Mouse (Mus musculus) liver, embryonic 14.5 days (tissue): ENCODE data around the gene Gm6583.

ENCODE experiments used
- CTCF ChIP-seq: IDR thresholded peaks from 2 replicates; pipeline ENCODE4 v1.5.1; 2016; ENCODE audit warnings: antibody characterized with exemption, low read depth, control low read depth
- EP300 ChIP-seq: IDR thresholded peaks from 2 replicates; pipeline ENCODE4 v1.6.1; 2016; ENCODE audit warnings: antibody characterized with exemption, low read depth

- TF ChIP-seq CTCF (no peak), EP300 (no peak)
Measured at GRCm38 (mm10) chr5:112369326-112369725, 13.5 kb upstream of the Gm6583 start.
